In genomic region chr17:49528033-49528432, GRCm38 (mm10) we compare ENCODE assay signal across 18 mouse cellular contexts. TPM values are rescaled to one million over a fixed set of nuclear protein-coding genes. Genes with fewer than 3 reads are reported as not detected.
A peak's percentile ranks its signal among the peaks of the same experiment; 100 is the strongest.
DNase-seq lines count a peak whose midpoint lies in the region; ATAC-seq and TF ChIP-seq lines count a peak whose summit lies in the region.
"Had no signal": no experiment of that assay in that cellular context is flagged by ENCODE, and none has a peak within 500 bp of the region (broad histone marks: within the 10 kb centered on the region; RNA-seq: fewer than 3 reads in every experiment).

No protein-coding gene starts in this region.

- no peak for TF ChIP-seq CTCF in heart, adult 2 months (IDR thresholded peaks at IDR 0.05)
- no peak for TF ChIP-seq CTCF in lung, adult 2 months (IDR thresholded peaks at IDR 0.05; ENCODE audit: insufficient read depth, low read length)
- TF ChIP-seq CTCF in cerebellum, adult 2 months (IDR thresholded peaks at IDR 0.05; ENCODE audit: borderline replicate concordance, insufficient read depth, low read depth, low read length), result no peak

- no peaks in the 10 kb centered on the region for H3K79me2 ChIP-seq in heart, adult 2 months (replicated peaks; ENCODE audit: control insufficient read depth, insufficient read depth, low read length)

- peak; percentile 15; the same call in 1 of the 2 replicates for ATAC-seq in lung, embryonic 16.5 days (ENCODE audit: low read depth)
- ATAC-seq in neural tube, embryonic 15.5 days (ENCODE audit: low FRiP score), result no peak
- ATAC-seq: Patski had no signal

- H3K4me2 ChIP-seq in lung, embryonic 16.5 days (ENCODE audit: low read depth, low read length), result no peak overlapping the region
- H3K4me2 ChIP-seq in neural tube, embryonic 15.5 days, result no peak overlapping the region
- H3K4me2 ChIP-seq: embryonic facial prominence, embryonic 15.5 days; forebrain, embryonic 12.5 days; hindbrain, embryonic 14.5 days; limb, embryonic 12.5 days; midbrain, embryonic 12.5 days had no signal

- no peak for TF ChIP-seq POLR2A in heart, adult 2 months (IDR thresholded peaks at IDR 0.05; ENCODE audit: insufficient read depth, low read depth, low read length)
- no peak for TF ChIP-seq POLR2A in lung, adult 2 months (IDR thresholded peaks at IDR 0.05; ENCODE audit: borderline replicate concordance, extremely low read depth, low read depth, low read length)
- no peak for TF ChIP-seq POLR2A in cerebellum, adult 2 months (IDR thresholded peaks at IDR 0.05; ENCODE audit: borderline replicate concordance, insufficient read depth, low read length)

- intact Hi-C loops in heart, adult 2 months (cut with DNase I), result loop anchor here (5.0 kb wide), 1 partner anchor 56 kb away; no protein-coding TSS in a partner anchor

- no peak for DNase-seq in heart, adult 2 months
- no peak for DNase-seq in heart, adult 18-20 months
- DNase-seq in lung, adult 2 months, result no peak
- DNase-seq in cerebellum, adult 2 months, result peak; percentile 94 to 97
- no peak for DNase-seq in urinary bladder, adult 18-20 months (ENCODE audit: low spot score in 2 of 2)
- DNase-seq: heart, adult 11 months; kidney, adult 11 months had no signal

- no peaks in the 10 kb centered on the region for H3K36me3 ChIP-seq in heart, adult 2 months (ENCODE audit: control insufficient read depth, insufficient read depth, low read length)
- no peaks in the 10 kb centered on the region for H3K36me3 ChIP-seq in lung, embryonic 16.5 days (ENCODE audit: control insufficient read depth, insufficient read depth, low read length)
- no peaks in the 10 kb centered on the region for H3K36me3 ChIP-seq in neural tube, embryonic 15.5 days
- H3K36me3 ChIP-seq: forebrain, embryonic 12.5 days; midbrain, embryonic 12.5 days had no signal

- H3K27me3 ChIP-seq in heart, adult 2 months (ENCODE audit: control insufficient read depth, insufficient read depth, low read length), result no peaks in the 10 kb centered on the region
- H3K27me3 ChIP-seq in lung, embryonic 16.5 days (ENCODE audit: control insufficient read depth, insufficient read depth, low read depth, low read length), result no peaks in the 10 kb centered on the region
- no peaks in the 10 kb centered on the region for H3K27me3 ChIP-seq in cerebellum, adult 2 months (ENCODE audit: control insufficient read depth, insufficient read depth, low read length)
- H3K27me3 ChIP-seq in neural tube, embryonic 15.5 days (replicated peaks), result no peaks in the 10 kb centered on the region
- H3K27me3 ChIP-seq: embryonic facial prominence, embryonic 15.5 days; forebrain, embryonic 12.5 days; limb, embryonic 12.5 days; midbrain, embryonic 12.5 days; Patski had no signal

- peaks cover 5% of the 10 kb centered on the region; the same call in 1 of the 2 replicates for H3K9me3 ChIP-seq in lung, embryonic 16.5 days (ENCODE audit: control insufficient read depth, low read length)
- H3K9me3 ChIP-seq in neural tube, embryonic 15.5 days (replicated peaks), result no peaks in the 10 kb centered on the region
- H3K9me3 ChIP-seq: embryonic facial prominence, embryonic 15.5 days; forebrain, embryonic 12.5 days; limb, embryonic 12.5 days; midbrain, embryonic 12.5 days had no signal

- no peaks in the 10 kb centered on the region for H3K4me1 ChIP-seq in heart, adult 2 months (ENCODE audit: control insufficient read depth, insufficient read depth, low read length)
- H3K4me1 ChIP-seq in lung, embryonic 16.5 days (replicated peaks; ENCODE audit: control insufficient read depth, insufficient read depth, low read length), result peaks cover 13% of the 10 kb centered on the region
- no peaks in the 10 kb centered on the region for H3K4me1 ChIP-seq in lung, adult 2 months (ENCODE audit: control insufficient read depth, insufficient read depth, low read length)
- peaks cover 47% of the 10 kb centered on the region for H3K4me1 ChIP-seq in cerebellum, adult 2 months (ENCODE audit: control insufficient read depth, insufficient read depth, low read length)
- H3K4me1 ChIP-seq in neural tube, embryonic 15.5 days, result peaks cover 14% of the 10 kb centered on the region
- H3K4me1 ChIP-seq: forebrain, embryonic 12.5 days; midbrain, embryonic 12.5 days had no signal

- H3K27ac ChIP-seq in heart, adult 2 months, result peak overlapping the region; percentile 3; the same call in 1 of the 2 replicates
- H3K27ac ChIP-seq in lung, embryonic 16.5 days (ENCODE audit: low read length), result peak overlapping the region; percentile 32
- peak overlapping the region; percentile 91 for H3K27ac ChIP-seq in cerebellum, adult 2 months (ENCODE audit: insufficient read depth, low read length)
- H3K27ac ChIP-seq in neural tube, embryonic 15.5 days (replicated peaks), result 0 out of 2 replicates have a peak overlapping the region, but pooled peaks have one; percentile 6
- H3K27ac ChIP-seq: embryonic facial prominence, embryonic 15.5 days; forebrain, embryonic 12.5 days; hindbrain, embryonic 14.5 days; limb, embryonic 12.5 days; liver, embryonic 14.5 days; macrophage; midbrain, embryonic 12.5 days had no signal

- peak overlapping the region; percentile 5; the same call in 1 of the 2 replicates for H3K9ac ChIP-seq in heart, adult 2 months (ENCODE audit: low read depth, low read length)
- no peak overlapping the region for H3K9ac ChIP-seq in lung, embryonic 16.5 days (ENCODE audit: low read length)
- no peak overlapping the region for H3K9ac ChIP-seq in neural tube, embryonic 15.5 days (replicated peaks)
- H3K9ac ChIP-seq: embryonic facial prominence, embryonic 15.5 days; forebrain, embryonic 12.5 days; hindbrain, embryonic 14.5 days; limb, embryonic 12.5 days; liver, embryonic 14.5 days; midbrain, embryonic 12.5 days had no signal

- H3K4me3 ChIP-seq in heart, adult 2 months, result 0 out of 2 replicates have a peak overlapping the region, but pooled peaks have one; percentile 4
- no peak overlapping the region for H3K4me3 ChIP-seq in lung, embryonic 16.5 days (ENCODE audit: low read length)
- no peak overlapping the region for H3K4me3 ChIP-seq in lung, adult 2 months (replicated peaks; ENCODE audit: extremely low read depth, low read depth, low read length)
- H3K4me3 ChIP-seq in cerebellum, adult 2 months (replicated peaks; ENCODE audit: insufficient read depth, low read depth, low read length), result peak overlapping the region; percentile 11
- no peak overlapping the region for H3K4me3 ChIP-seq in neural tube, embryonic 15.5 days (replicated peaks)
- H3K4me3 ChIP-seq: embryonic facial prominence, embryonic 15.5 days; forebrain, embryonic 12.5 days; limb, embryonic 12.5 days; midbrain, embryonic 12.5 days; myocyte had no signal

- TF ChIP-seq EP300 in heart, adult 2 months (IDR thresholded peaks at IDR 0.05; ENCODE audit: insufficient read depth, low read depth, low read length), result no peak

- WGBS in heart, adult 2 months, result 85% methylated on average over 4 of the region's 4 CpGs
- WGBS in lung, embryonic 16.5 days, result 84% methylated on average over 4 of the region's 4 CpGs
- WGBS in lung, adult 2 months, result 79% methylated on average over 4 of the region's 4 CpGs
- 4% methylated on average over 4 of the region's 4 CpGs for WGBS in cerebellum, adult 2 months
- 81% methylated on average over 4 of the region's 4 CpGs for WGBS in neural tube, embryonic 15.5 days

RNA-seq across cellular contexts. Expression of gene Daam2, which starts 36.1 kb away (rescaled TPM):
- 1 to 10 TPM; 6.4 to 8.8 TPM for total RNA-seq in heart, adult 2 months (2021)
- polyA plus RNA-seq in heart, adult 2 months (2012; rRNA removed), result 4.0 and 6.6 TPM in 2 replicates
- total RNA-seq in heart, adult 18-20 months (2021), result 1 to 10 TPM; 5.9 to 7.2 TPM
- polyA plus RNA-seq in lung, embryonic 16.5 days (2015; fragmentation: Nextera tagmentation; extraction: Ambion mirVana), result 16.8 and 16.9 TPM in 2 replicates
- 6.0 and 8.7 TPM in 2 replicates for polyA plus RNA-seq in lung, adult 2 months (2012; rRNA removed)
- 54.4 TPM in 2 replicates for polyA plus RNA-seq in cerebellum, adult 2 months (2012; rRNA removed)
- 4.0 and 4.8 TPM in 2 replicates for polyA plus RNA-seq in neural tube, embryonic 15.5 days (2015; fragmentation: Nextera tagmentation; extraction: Ambion mirVana)

Comparison
In these comparisons a context has a peak if more than half of its experiments do, and no peak if none do; other contexts are left out.
1. DNase-seq: peak in cerebellum, adult 2 months (2 of 2); none in heart, adult 2 months (0 of 2), heart, adult 18-20 months (0 of 2), lung, adult 2 months (single experiment) and urinary bladder, adult 18-20 months (0 of 2).
2. H3K27ac ChIP-seq: peak in every context shown above with its lines; median percentile 91 in cerebellum, adult 2 months; 32 in lung, embryonic 16.5 days; 6 in neural tube, embryonic 15.5 days; 3 in heart, adult 2 months.
3. H3K4me3 ChIP-seq: peak in heart, adult 2 months (single experiment) and cerebellum, adult 2 months (single experiment); none in lung, embryonic 16.5 days (single experiment), lung, adult 2 months (single experiment) and neural tube, embryonic 15.5 days (single experiment).